Mouse (Mus musculus): Measurements from ENCODE around the gene Scand1. TPM values are rescaled to one million over a fixed set of nuclear protein-coding genes. Genes with fewer than 3 reads are reported as not detected.
A peak's percentile ranks its signal among the peaks of the same experiment; 100 is the strongest.

The Scand1 gene
- total and polyA plus RNA-seq, 3 experiments, result 46.2 to 85.9 (median 78.9) TPM

- Histone ChIP-seq H3K79me2 (replicated peaks; ENCODE audit: control insufficient read depth, insufficient read depth, low read length) (no peaks in the 10 kb centered on the region), H3K27me3 (ENCODE audit: control insufficient read depth, insufficient read depth, low read length) (no peaks in the 10 kb centered on the region), H3K36me3 (ENCODE audit: control insufficient read depth, insufficient read depth, low read length) (no peaks in the 10 kb centered on the region), H3K27ac (peak overlapping the region; percentile 32), H3K9ac (ENCODE audit: low read depth, low read length) (no peak overlapping the region), H3K4me1 (ENCODE audit: control insufficient read depth, insufficient read depth, low read length) (peaks cover 3% of the 10 kb centered on the region), H3K4me3 (no peak overlapping the region)
- DNase-seq, result peak; percentile 54 to 64
- intact Hi-C loops (cut with DNase I), result no loop called here
- WGBS, result 22% methylated on average over 5 of the region's 5 CpGs
- TF ChIP-seq CTCF (IDR thresholded peaks at IDR 0.05) (no peak), EP300 (IDR thresholded peaks at IDR 0.05; ENCODE audit: insufficient read depth, low read depth, low read length) (no peak), POLR2A (IDR thresholded peaks at IDR 0.05; ENCODE audit: insufficient read depth, low read depth, low read length) (no peak)
Measured at GRCm38 (mm10) chr2:156324681-156325080, 12.2 kb upstream of the Scand1 start.

GRCm38 (mm10) chr2:156324116-156324588 lies 11.6 kb upstream of the Scand1 start:
- no peaks in the 10 kb centered on the region for H3K79me2 ChIP-seq (replicated peaks; ENCODE audit: control insufficient read depth, insufficient read depth, low read length)
- TF ChIP-seq EP300 (IDR thresholded peaks at IDR 0.05; ENCODE audit: insufficient read depth, low read depth, low read length) (no peak), POLR2A (IDR thresholded peaks at IDR 0.05; ENCODE audit: insufficient read depth, low read depth, low read length) (0 out of 2 replicates have a peak, but pooled peaks have one; percentile 20)
- no peak overlapping the region for H3K9ac ChIP-seq (ENCODE audit: low read depth, low read length)
- H3K27ac ChIP-seq, result peak overlapping the region; percentile 32
- DNase-seq, result peak; percentile 46 to 68
- H3K36me3 ChIP-seq (ENCODE audit: control insufficient read depth, insufficient read depth, low read length), result no peaks in the 10 kb centered on the region
- no peaks in the 10 kb centered on the region for H3K27me3 ChIP-seq (ENCODE audit: control insufficient read depth, insufficient read depth, low read length)
- H3K4me1 ChIP-seq (ENCODE audit: control insufficient read depth, insufficient read depth, low read length), result peaks cover 3% of the 10 kb centered on the region
- H3K4me3 ChIP-seq, result no peak overlapping the region
- intact Hi-C loops (cut with DNase I), result no loop called here
- WGBS, result 21% methylated on average over 6 of the region's 6 CpGs

DNA sequence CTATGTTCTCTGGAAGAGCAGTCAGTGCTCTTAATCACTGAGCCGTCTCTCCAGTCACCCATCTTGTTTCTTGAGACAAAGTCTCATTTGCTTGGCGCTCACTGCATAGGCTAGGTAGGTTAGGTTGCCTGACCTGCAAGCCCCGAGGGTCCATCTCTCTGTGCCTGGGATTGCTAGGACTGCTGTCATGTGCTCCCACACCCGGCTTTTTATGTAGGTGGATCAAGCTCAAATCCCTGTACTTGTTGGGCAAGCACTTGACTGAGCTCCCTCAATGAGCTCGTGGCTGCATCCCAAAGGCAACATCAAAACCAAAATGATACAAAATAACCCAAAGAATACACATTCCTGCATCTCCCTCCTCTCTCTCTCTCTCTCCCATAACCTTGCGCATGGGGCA lies 9.0 kb upstream of the Scand1 start:
- no peaks in the 10 kb centered on the region for H3K27me3 ChIP-seq (ENCODE audit: control insufficient read depth, insufficient read depth, low read length)
- peaks cover 3% of the 10 kb centered on the region for H3K4me1 ChIP-seq (ENCODE audit: control insufficient read depth, insufficient read depth, low read length)
- H3K79me2 ChIP-seq (replicated peaks; ENCODE audit: control insufficient read depth, insufficient read depth, low read length), result no peaks in the 10 kb centered on the region
- no peak overlapping the region for H3K4me3 ChIP-seq
- intact Hi-C loops (cut with DNase I), result no loop called here
- WGBS, result 89% methylated on average over 6 of the region's 6 CpGs
- H3K36me3 ChIP-seq (ENCODE audit: control insufficient read depth, insufficient read depth, low read length), result no peaks in the 10 kb centered on the region
- TF ChIP-seq POLR2A (IDR thresholded peaks at IDR 0.05; ENCODE audit: insufficient read depth, low read depth, low read length), result no peak
- no peak for TF ChIP-seq CTCF (IDR thresholded peaks at IDR 0.05)
- TF ChIP-seq EP300 (IDR thresholded peaks at IDR 0.05; ENCODE audit: insufficient read depth, low read depth, low read length), result no peak
- H3K27ac ChIP-seq, result no peak overlapping the region
- DNase-seq, result no peak
- no peak overlapping the region for H3K9ac ChIP-seq (ENCODE audit: low read depth, low read length)

DNA sequence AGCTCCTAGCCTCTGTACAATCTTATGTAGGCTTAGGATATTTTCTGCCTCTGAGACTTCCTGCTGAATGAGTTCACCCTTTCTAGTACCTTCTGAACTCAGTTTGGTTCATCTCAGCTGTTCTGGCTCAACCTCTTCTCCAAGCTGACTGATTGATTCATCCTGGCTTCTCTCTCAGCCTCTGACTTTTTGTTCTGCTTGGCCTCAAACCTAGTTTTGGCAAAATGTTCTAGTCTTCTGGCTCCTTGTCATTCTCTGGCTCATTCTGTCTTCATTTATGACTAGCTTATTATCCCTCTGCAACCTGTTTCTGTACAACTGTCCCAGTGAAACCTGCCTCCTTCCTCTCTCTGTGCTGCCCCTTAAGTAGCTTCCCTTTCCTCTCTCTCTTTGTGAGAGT lies 6.0 kb upstream of the Scand1 start:
- no peaks in the 10 kb centered on the region for H3K27me3 ChIP-seq (ENCODE audit: control insufficient read depth, insufficient read depth, low read length)
- no peak overlapping the region for H3K27ac ChIP-seq
- no peak overlapping the region for H3K4me3 ChIP-seq
- no peaks in the 10 kb centered on the region for H3K79me2 ChIP-seq (replicated peaks; ENCODE audit: control insufficient read depth, insufficient read depth, low read length)
- intact Hi-C loops (cut with DNase I), result loop anchor here (5.0 kb wide), 1 partner anchor 34 kb away; no protein-coding TSS in a partner anchor
- no peaks in the 10 kb centered on the region; the same call in 1 of the 2 replicates for H3K4me1 ChIP-seq (ENCODE audit: control insufficient read depth, insufficient read depth, low read length)
- no peak for TF ChIP-seq EP300 (IDR thresholded peaks at IDR 0.05; ENCODE audit: insufficient read depth, low read depth, low read length)
- DNase-seq, result no peak
- no peak overlapping the region for H3K9ac ChIP-seq (ENCODE audit: low read depth, low read length)
- no peaks in the 10 kb centered on the region for H3K36me3 ChIP-seq (ENCODE audit: control insufficient read depth, insufficient read depth, low read length)

DNA sequence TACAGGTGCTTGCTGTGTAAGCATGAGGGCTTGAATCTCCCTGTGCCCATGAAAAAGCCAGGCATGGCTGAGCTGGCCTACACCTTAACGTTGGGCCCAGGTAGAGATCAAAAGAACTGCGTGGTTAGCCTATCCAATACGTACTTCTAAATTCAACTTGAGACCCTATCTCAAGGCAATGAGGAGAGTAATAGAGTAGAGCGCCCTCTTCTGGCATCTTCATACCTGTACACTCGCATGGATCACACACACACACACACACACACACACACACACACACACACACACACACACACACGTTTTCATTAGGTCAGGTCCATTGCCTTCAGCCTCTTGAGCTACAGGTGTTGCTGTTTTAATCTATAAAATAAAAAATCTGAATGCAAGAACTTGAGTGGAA lies 2.3 kb upstream of the Scand1 start:
- TF ChIP-seq CTCF (IDR thresholded peaks at IDR 0.05), result no peak
- TF ChIP-seq POLR2A (IDR thresholded peaks at IDR 0.05; ENCODE audit: insufficient read depth, low read depth, low read length), result no peak
- no peak for TF ChIP-seq EP300 (IDR thresholded peaks at IDR 0.05; ENCODE audit: insufficient read depth, low read depth, low read length)
- H3K36me3 ChIP-seq (ENCODE audit: control insufficient read depth, insufficient read depth, low read length), result no peaks in the 10 kb centered on the region
- H3K27me3 ChIP-seq (ENCODE audit: control insufficient read depth, insufficient read depth, low read length), result no peaks in the 10 kb centered on the region
- no peak overlapping the region for H3K9ac ChIP-seq (ENCODE audit: low read depth, low read length)
- no peak overlapping the region for H3K27ac ChIP-seq
- H3K4me3 ChIP-seq, result no peak overlapping the region
- no peak for DNase-seq
- WGBS, result 94% methylated on average over 6 of the region's 6 CpGs
- intact Hi-C loops (cut with DNase I), result loop anchor here (5.0 kb wide), 1 partner anchor 37 kb away; no protein-coding TSS in a partner anchor
- H3K79me2 ChIP-seq (replicated peaks; ENCODE audit: control insufficient read depth, insufficient read depth, low read length), result no peaks in the 10 kb centered on the region
- H3K4me1 ChIP-seq (ENCODE audit: control insufficient read depth, insufficient read depth, low read length), result peaks cover 2% of the 10 kb centered on the region; the same call in 1 of the 2 replicates

DNA sequence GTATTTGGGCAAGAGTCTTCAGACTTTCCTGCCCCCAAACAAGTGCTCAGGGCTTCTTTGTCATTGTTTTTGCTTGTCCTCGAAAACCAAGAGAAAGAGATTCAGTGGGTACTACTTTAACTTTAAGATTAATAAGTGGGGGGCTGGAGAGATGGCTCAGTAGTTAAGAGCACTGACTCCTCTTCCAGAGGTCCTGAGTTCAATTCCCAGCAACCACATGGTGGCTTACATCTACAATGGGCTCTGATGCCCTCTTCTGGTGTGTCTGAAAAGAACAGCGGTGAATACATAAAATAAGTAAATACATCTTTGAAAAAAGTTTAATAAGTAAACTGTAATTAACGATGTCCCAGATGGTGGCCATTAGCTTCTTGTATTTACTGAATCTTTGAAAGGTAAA lies 649 bp upstream of the Scand1 start:
- WGBS, result 51% methylated on average over 3 of the region's 3 CpGs
- intact Hi-C loops (cut with DNase I), result no loop called here
- no peak overlapping the region for H3K27ac ChIP-seq
- H3K9ac ChIP-seq (ENCODE audit: low read depth, low read length), result no peak overlapping the region; the same call in 1 of the 2 replicates
- DNase-seq, result no peak
- H3K4me3 ChIP-seq, result no peak overlapping the region
- H3K36me3 ChIP-seq (ENCODE audit: control insufficient read depth, insufficient read depth, low read length), result no peaks in the 10 kb centered on the region
- H3K4me1 ChIP-seq (ENCODE audit: control insufficient read depth, insufficient read depth, low read length), result peaks cover 2% of the 10 kb centered on the region; the same call in 1 of the 2 replicates
- TF ChIP-seq POLR2A (IDR thresholded peaks at IDR 0.05; ENCODE audit: insufficient read depth, low read depth, low read length), result no peak
- no peak for TF ChIP-seq EP300 (IDR thresholded peaks at IDR 0.05; ENCODE audit: insufficient read depth, low read depth, low read length)
- peak; percentile 35 for TF ChIP-seq CTCF (IDR thresholded peaks at IDR 0.05)
- H3K79me2 ChIP-seq (replicated peaks; ENCODE audit: control insufficient read depth, insufficient read depth, low read length), result no peaks in the 10 kb centered on the region
- no peaks in the 10 kb centered on the region for H3K27me3 ChIP-seq (ENCODE audit: control insufficient read depth, insufficient read depth, low read length)

Data from heart, adult 2 months (tissue).